Mouse (Mus musculus): ENCODE results near the gene Dcaf4.

Gene Dcaf4

GRCm38 (mm10) chr12:83496336-83496735, 23.9 kb upstream of the Dcaf4 start:
- no peak for DNase-seq (ENCODE audit: low spot score)

GRCm38 (mm10) chr12:83496736-83497135, 23.5 kb upstream of the Dcaf4 start:
- DNase-seq (ENCODE audit: low spot score): no peak

GRCm38 (mm10) chr12:83497959-83498358, 22.3 kb upstream of the Dcaf4 start:
- no peak for DNase-seq (ENCODE audit: low spot score)

GRCm38 (mm10) chr12:83499256-83499655, 21.0 kb upstream of the Dcaf4 start:
- DNase-seq (ENCODE audit: low spot score): no peak

- no peak for DNase-seq (ENCODE audit: low spot score)
Measured at GRCm38 (mm10) chr12:83502190-83502589, 18.1 kb upstream of the Dcaf4 start.

- DNase-seq (ENCODE audit: low spot score): no peak
Measured at GRCm38 (mm10) chr12:83506543-83506942, 13.7 kb upstream of the Dcaf4 start.

- DNase-seq (ENCODE audit: low spot score): no peak
Measured at GRCm38 (mm10) chr12:83510586-83510985, 9.7 kb upstream of the Dcaf4 start.

- no peak for DNase-seq (ENCODE audit: low spot score)
Measured at GRCm38 (mm10) chr12:83512783-83513182, 7.5 kb upstream of the Dcaf4 start.

- DNase-seq (ENCODE audit: low spot score): no peak
Measured at GRCm38 (mm10) chr12:83513185-83513584, 7.1 kb upstream of the Dcaf4 start.

- DNase-seq (ENCODE audit: low spot score): no peak
Measured at GRCm38 (mm10) chr12:83514216-83514615, 6.0 kb upstream of the Dcaf4 start.

GRCm38 (mm10) chr12:83517580-83517979, 2.7 kb upstream of the Dcaf4 start:
- DNase-seq (ENCODE audit: low spot score): no peak

- no peak for DNase-seq (ENCODE audit: low spot score)
Measured at GRCm38 (mm10) chr12:83521083-83521482, 817 bp downstream of the Dcaf4 start.

- no peak for DNase-seq (ENCODE audit: low spot score)
Measured at GRCm38 (mm10) chr12:83523056-83523455, 2.8 kb downstream of the Dcaf4 start.

- DNase-seq (ENCODE audit: low spot score): no peak
Measured at GRCm38 (mm10) chr12:83523892-83524291, 3.6 kb downstream of the Dcaf4 start.

GRCm38 (mm10) chr12:83524329-83524728, 4.1 kb downstream of the Dcaf4 start:
- no peak for DNase-seq (ENCODE audit: low spot score)

GRCm38 (mm10) chr12:83525822-83526544, 5.7 kb downstream of the Dcaf4 start:
- no peak for DNase-seq (ENCODE audit: low spot score)

- no peak for DNase-seq (ENCODE audit: low spot score)
Measured at GRCm38 (mm10) chr12:83527816-83528215, 7.5 kb downstream of the Dcaf4 start.

- no peak for DNase-seq (ENCODE audit: low spot score)
Measured at GRCm38 (mm10) chr12:83528665-83529064, 8.4 kb downstream of the Dcaf4 start.

GRCm38 (mm10) chr12:83531992-83532391, 11.7 kb downstream of the Dcaf4 start:
- no peak for DNase-seq (ENCODE audit: low spot score)

- no peak for DNase-seq (ENCODE audit: low spot score)
Measured at GRCm38 (mm10) chr12:83532966-83533365, 12.7 kb downstream of the Dcaf4 start.

GRCm38 (mm10) chr12:83534190-83534589, 13.9 kb downstream of the Dcaf4 start:
- DNase-seq (ENCODE audit: low spot score): no peak

GRCm38 (mm10) chr12:83535428-83535827, 15.2 kb downstream of the Dcaf4 start:
- DNase-seq (ENCODE audit: low spot score): no peak

GRCm38 (mm10) chr12:83536039-83536438, 15.8 kb downstream of the Dcaf4 start:
- DNase-seq (ENCODE audit: low spot score): no peak

- DNase-seq (ENCODE audit: low spot score): no peak
Measured at GRCm38 (mm10) chr12:83543997-83544396, 23.7 kb downstream of the Dcaf4 start.

All from ovary, adult 18-20 months (tissue).